Mouse (Mus musculus) left cerebral cortex, postnatal 14 days (tissue): ENCODE measurements around the gene H2-M3. TPM values are rescaled to one million over a fixed set of nuclear protein-coding genes. Genes with fewer than 3 reads are reported as not detected.
"Not testable (repeated sequence)": the region's sequence is repeated elsewhere in the genome, so short reads cannot be mapped to it uniquely, and the experiment has no call there.

Experiments
- DNase-seq, 2 experiments: peaks; one replicate each; pipeline ENCODE4 v3.0.0; 2021 to 2022; ENCODE audit warnings: low spot score in 2 of 2, mixed read lengths in 1 of 2
- intact Hi-C: fragments of 180-260 bp; cut with DNase I; formaldehyde crosslinking; loops from one replicate; pipeline ENCODE4 v1.15.1; 2025
- long read RNA-seq, 2 experiments: library from polyadenylated mRNA; stranded (forward); transcript quantifications; one replicate each; pipeline ENCODE4 v2.0.0; 2021
- total RNA-seq, 2 experiments: library from RNA; stranded (reverse); gene quantifications; 2 replicates each; pipeline ENCODE4 v1.2.3; 2021

The H2-M3 gene
- total RNA-seq: 1 to 10 TPM; 2.7 to 4.1 TPM
- long read RNA-seq, experiment 1, partial matches to known transcripts: 0 of 3 reads
- long read RNA-seq, experiment 1, other reads (novel, unspliced or antisense): 0 of 3 reads
- long read RNA-seq, experiment 2, partial matches to known transcripts: 0 of 3 reads
- long read RNA-seq, experiment 2, other reads (novel, unspliced or antisense): 1 of 3 reads

DNA sequence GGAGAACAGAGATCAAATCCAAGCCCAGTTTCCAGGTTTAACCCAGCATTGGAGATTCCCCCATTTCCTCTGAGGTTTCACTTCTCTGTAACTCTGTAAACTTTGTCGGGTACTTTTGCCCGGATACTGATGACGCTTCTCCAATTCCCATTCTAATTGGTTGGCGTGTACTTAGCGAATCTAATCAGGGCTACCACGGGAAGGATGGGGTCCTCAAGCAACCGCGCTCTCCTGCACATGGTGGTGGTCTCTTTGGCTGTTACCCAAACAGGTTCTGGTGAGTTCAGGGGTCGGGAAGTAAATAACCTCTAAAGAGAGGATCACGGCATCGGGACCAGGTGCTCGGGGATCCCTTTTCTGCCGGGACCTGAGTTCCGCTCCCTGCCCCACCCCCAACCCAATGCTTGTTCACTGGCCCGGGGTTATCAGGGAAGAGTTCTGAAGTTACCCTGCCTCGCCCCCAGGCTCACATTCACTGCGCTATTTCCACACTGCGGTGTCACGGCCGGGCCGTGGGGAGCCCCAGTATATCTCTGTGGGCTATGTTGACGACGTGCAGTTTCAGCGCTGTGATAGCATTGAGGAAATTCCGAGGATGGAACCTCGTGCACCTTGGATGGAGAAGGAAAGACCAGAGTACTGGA is at the start of gene H2-M3:
H2-M3 (plus strand) TSS at position 163 of the 644 bp plus-strand sequence.
- DNase-seq: peak; percentile 94 to 96
- intact Hi-C loops: no loop called here

DNA sequence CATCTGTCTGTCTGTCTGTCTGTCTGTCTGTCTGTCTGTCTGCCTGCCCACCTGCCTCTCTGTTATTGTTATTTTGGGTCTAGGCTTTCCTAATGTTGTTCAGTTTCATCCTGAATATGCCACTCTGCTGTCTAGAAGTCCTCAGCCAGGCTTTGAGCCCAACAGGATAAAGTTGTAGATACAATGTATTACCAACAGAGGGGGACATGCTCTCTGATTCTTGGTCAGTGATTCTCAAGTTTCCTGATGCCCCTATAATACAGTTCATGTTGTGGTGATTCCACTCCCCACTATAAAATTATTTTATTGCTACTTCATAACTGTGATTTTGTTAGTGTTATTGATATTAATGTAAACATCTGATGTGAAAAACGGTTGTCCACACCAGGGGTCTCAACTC is 48.1 kb upstream of the H2-M3 start:
- no peak for DNase-seq
- intact Hi-C loops: no loop called here

- intact Hi-C loops, DNase-seq: not testable (repeated sequence)
Observed at GRCm38 (mm10) chr17:37237230-37237629, 32.8 kb upstream of the H2-M3 start, which contains the start of gene Olfr97. Olfr97 (minus strand) TSS chr17:37237330.

GRCm38 (mm10) chr17:37242198-37242597 is 27.8 kb upstream of the H2-M3 start:
- DNase-seq: no peak
- intact Hi-C loops: no loop called here

DNA sequence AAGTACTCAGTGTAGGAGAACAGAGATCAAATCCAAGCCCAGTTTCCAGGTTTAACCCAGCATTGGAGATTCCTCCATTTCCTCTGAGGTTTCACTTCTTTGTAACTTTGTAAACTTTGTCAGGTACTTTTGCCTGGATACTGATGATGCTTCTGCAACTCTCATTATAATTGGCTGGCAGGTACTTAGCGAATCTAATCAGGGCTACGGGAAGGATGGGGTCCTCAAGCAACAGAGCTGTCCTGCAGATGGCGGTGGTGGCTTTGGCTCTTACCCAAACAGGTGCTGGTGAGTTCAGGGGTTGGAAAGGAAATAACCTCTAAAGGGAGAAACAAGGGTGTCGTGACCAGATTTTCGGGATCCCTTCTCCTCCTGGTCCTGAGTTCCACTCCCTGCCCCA is 23.3 kb upstream of the H2-M3 start:
- peak; percentile 72 to 76 for DNase-seq
- intact Hi-C loops: no loop called here

DNA sequence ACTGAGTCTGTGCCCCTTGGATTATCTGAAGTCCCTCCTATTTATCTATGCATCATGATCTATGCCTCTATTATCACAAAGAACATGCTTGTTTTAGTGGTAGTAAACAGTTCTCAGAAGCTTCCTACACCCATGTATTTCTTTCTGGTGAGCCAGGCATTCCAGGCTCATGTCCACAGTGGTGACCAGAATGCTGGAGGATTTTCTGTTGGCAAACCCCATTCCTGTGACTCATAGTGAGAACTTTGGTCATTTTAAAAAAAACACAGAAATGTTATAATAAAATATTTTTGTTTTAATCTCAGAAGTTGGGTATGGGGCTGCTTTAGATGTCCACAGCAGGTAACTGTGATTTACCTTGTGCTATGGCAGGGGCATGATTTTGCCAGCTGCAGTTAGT is 20.6 kb upstream of the H2-M3 start:
- intact Hi-C loops: no loop called here
- DNase-seq: no peak

DNA sequence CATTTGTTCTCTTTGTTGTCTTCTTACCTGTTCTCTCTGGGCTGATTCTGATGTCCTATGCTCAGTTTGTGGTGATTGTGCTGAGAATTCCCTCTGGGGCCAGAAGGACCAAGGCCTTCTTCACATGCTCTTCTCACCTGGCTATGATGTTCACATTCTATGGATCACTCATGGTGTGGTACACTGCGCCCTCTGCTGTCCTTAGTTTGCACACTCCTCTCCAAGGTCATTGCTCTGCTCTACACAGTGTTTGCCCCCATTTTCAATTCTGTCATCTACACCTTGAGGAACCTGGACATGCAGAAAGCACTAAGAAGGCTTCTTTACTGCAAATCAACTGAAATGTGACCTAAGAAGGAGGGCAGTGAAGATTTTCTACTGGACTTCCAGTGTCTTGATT is 19.5 kb upstream of the H2-M3 start:
- no peak for DNase-seq
- intact Hi-C loops: no loop called here

DNA sequence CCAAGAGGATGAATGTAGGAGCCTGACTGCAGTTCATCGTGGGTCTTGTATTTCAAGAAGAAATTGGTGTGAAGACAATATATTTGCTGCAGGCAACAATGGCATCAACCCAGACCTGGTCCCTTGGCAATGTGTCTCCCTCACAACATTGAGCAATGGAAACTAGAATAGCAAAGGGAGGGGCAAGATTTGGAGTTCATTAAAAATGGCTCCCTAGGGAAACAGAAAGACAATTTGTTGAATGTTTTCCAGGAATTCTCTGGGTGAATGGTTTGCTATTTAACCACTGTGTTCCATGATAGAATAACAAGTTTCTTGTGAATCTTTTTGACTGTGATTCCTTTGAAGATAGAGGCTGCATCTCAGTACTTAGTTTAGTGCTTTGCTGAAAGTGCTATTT is 6.4 kb upstream of the H2-M3 start, which contains the start of gene Olfr98:
Olfr98 (minus strand) TSS at position 124 of the 400 bp plus-strand sequence.
- DNase-seq: no peak
- intact Hi-C loops: no loop called here

- peak; percentile 3 to 5 for DNase-seq
- intact Hi-C loops: no loop called here
Observed at GRCm38 (mm10) chr17:37270702-37271092, 677 bp downstream of the H2-M3 start.

DNA sequence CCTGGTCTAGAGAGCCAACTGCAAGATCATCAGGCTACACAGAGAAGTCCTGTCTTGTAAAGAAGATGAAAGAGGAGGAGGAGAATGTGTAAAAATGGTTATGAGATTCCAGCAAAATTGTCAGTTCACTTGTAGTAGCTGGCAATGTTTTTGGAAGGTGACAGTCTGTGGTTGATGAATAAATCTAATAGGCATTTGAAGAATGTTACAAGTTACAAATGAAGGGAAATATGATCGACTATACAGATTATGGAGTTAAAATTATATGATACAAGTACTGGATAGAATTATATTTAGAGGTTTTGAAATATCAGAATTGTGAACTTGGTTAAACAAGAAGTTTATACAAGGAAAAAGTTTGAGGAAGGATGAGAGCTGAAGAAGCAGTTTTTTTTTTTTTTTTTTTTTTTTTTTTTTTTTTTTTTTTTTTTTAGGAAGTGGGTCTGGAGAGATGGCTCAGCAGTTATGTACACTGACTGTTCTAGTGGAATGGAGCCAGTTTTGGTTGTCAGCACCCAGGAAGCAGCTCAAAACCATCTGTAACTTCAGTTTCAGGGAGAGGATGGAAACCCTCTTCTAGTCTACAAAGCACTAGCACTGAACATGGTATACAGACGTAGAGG is 5.7 kb downstream of the H2-M3 start:
- DNase-seq: no peak
- intact Hi-C loops: no loop called here

DNA sequence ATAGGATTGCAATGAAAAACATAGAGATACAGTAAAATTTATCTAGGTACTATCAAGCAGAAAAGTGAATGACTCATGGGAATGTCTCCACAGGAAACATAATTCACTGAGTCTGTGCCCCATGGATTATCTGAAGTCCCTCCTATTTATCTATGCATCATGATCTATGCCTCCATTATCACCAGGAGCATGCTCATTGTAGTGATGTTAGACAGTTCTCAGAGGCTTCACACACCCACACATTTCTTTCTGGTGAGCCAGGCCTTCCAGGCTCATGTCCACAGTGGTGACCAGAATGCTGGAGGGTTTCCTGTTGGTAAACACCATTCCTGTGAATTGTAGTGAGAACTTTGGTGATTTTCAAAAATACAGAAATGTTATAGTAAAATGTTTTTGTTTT is 6.6 kb downstream of the H2-M3 start:
- intact Hi-C loops: no loop called here
- DNase-seq: no peak

DNA sequence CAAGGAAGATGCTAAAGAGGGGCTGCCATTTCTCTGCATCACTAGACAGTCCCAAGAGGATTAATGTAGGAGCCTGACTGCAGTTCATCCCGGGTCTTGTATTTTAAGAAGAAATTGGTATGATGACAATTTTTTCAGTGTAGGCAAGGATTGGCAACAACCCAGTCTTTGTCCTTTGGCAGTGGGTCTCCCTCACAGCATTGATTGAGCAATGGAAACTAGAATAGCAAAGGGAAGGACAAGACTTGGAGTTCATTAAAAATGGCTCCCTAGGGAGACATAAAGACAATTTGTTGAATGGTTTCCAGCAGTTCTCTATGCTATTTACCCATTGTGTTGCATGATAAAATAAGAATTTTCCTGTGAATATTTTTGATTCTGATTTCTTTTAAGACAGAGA is 10.3 kb downstream of the H2-M3 start:
- DNase-seq: no peak
- intact Hi-C loops: no loop called here

DNA sequence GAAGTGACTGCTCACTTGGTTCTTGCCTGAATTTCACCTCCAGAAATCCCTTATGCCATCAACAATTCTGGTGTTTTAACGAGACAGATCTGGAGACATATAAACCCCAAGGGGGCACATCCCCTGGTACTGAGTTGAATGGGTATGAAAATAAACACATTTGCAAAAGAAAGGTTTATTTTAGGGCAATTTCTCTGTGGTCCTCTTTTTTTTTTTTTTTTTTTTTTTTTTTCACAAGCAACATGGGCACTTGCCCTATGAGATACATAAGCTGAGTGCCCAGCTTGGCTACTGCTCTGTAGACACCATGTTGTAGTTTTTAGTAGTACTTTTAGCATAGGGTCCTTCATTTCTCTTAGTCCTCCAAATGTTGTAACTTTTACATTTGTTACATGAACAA is 13.3 kb downstream of the H2-M3 start, which contains the start of gene Olfr99:
Olfr99 (minus strand) TSS at position 101 of the 400 bp plus-strand sequence.
- no peak for DNase-seq
- intact Hi-C loops: no loop called here

DNA sequence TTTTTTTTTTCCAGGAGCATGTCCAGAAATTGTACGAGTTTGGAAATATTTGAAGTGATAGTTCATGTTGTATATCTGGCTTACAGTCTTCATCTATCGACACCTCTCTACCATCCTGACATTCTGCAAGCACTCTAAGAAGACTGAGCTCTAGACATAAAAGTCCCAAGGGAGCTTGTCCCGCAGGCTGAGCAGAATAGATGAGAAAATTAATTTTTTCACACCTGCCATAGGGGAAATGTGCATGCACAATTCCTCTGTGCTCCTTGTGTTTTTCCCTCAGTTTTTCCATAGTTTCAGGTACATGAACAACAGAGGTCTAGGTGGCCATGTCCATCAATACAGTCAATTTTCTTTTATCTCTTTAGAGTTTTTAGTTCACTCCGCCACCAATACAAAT is 34.2 kb downstream of the H2-M3 start, which contains the start of gene Olfr101:
Olfr101 (minus strand) TSS at position 101 of the 400 bp plus-strand sequence.
- intact Hi-C loops: no loop called here
- DNase-seq: no peak

DNA sequence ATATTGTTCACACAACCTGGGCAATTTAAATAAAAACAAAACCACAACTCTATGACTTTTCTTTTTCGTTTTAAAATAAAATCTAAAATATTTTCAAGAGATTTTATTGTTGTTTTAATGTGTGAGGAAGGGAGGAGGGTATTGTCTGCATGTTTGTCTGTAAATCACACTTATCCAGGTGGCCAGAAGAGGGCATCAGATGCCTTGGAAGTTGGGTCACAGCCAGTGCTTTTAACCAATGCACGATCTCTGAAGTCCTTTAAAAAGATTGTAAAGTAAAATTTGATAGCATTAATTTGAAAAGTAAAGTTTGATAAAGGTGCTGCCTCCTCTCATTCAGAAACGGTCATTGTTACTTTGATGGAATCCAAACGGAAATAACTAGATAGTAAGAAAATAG is 38.5 kb downstream of the H2-M3 start:
- peak in 1 of 2 experiments; percentile 5 for DNase-seq
- intact Hi-C loops: no loop called here

DNA sequence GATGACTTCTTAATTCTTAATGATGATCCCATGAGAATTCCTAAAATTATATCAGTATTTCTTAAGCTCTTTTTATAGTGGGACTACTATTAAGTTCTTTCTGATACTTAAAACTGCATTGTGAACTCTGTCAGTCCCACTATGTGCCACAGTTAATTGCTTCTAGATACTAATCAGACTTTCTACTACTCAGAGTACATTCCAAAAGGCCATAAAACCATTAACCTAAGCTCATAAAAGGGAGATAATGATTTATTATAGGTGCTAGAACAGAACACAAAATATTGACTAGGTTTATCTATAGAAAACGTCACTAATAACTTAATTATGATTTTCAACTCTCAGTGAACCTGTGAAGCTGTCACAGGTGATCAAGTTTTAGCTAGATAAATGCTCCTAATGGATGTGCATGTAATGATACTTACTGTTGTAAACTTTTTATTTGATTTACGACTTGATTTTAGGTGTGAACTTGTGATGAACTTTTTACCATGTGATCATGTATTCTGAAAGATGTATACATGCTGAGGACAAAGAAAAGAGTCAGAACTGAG is 40.2 kb downstream of the H2-M3 start:
- DNase-seq: no peak
- intact Hi-C loops: no loop called here

- no peak for DNase-seq
- intact Hi-C loops: no loop called here
Observed at GRCm38 (mm10) chr17:37316954-37317353, 46.9 kb downstream of the H2-M3 start, which contains the start of gene Olfr102. Olfr102 (minus strand) TSS chr17:37317054.
